24 mouse cellular contexts compared by ENCODE assay signal in genomic region chr7:139692211-139692610, GRCm38 (mm10). TPM values are rescaled to one million over a fixed set of nuclear protein-coding genes. Genes with fewer than 3 reads are reported as not detected.
"Had no signal": no experiment of that assay in that cellular context is flagged by ENCODE, and none has a peak within 500 bp of the region (broad histone marks: within the 10 kb centered on the region; RNA-seq: fewer than 3 reads in every experiment).

No protein-coding gene starts in this region.

- DNase-seq: gastrocnemius, postnatal 14 days; gastrocnemius, postnatal 36 days; heart, adult 18-20 months; heart, postnatal 10 days; kidney, adult 11 months; kidney, adult 2 months; kidney, adult 9 months; kidney, postnatal 14 days; kidney, postnatal 36 days; left cerebral cortex, postnatal 4 days; liver, embryonic 13.5 days had no signal

- H3K4me1 ChIP-seq: heart, embryonic 12.5 days; hindbrain, embryonic 13.5 days; hindbrain, embryonic 15.5 days; kidney, embryonic 15.5 days; limb, embryonic 13.5 days; limb, embryonic 15.5 days; liver, embryonic 13.5 days; liver, embryonic 15.5 days had no signal

- H3K4me2 ChIP-seq: heart, embryonic 12.5 days; hindbrain, embryonic 13.5 days; hindbrain, embryonic 15.5 days; kidney, embryonic 15.5 days; limb, embryonic 13.5 days; limb, embryonic 15.5 days; liver, embryonic 13.5 days; liver, embryonic 15.5 days had no signal

- H3K27me3 ChIP-seq: hindbrain, embryonic 15.5 days; kidney, embryonic 15.5 days; limb, embryonic 13.5 days; limb, embryonic 15.5 days; liver, embryonic 13.5 days; liver, embryonic 15.5 days had no signal

- H3K4me3 ChIP-seq: heart, embryonic 12.5 days; hindbrain, embryonic 13.5 days; hindbrain, embryonic 15.5 days; kidney, embryonic 15.5 days; limb, embryonic 13.5 days; limb, embryonic 15.5 days; liver, embryonic 13.5 days; liver, embryonic 15.5 days had no signal

- H3K9ac ChIP-seq: heart, embryonic 12.5 days; hindbrain, embryonic 13.5 days; hindbrain, embryonic 15.5 days; kidney, embryonic 15.5 days; limb, embryonic 13.5 days; limb, embryonic 15.5 days; liver, embryonic 13.5 days; liver, embryonic 15.5 days had no signal

- H3K9me3 ChIP-seq: hindbrain, embryonic 13.5 days; hindbrain, embryonic 15.5 days; kidney, embryonic 15.5 days; limb, embryonic 13.5 days; limb, embryonic 15.5 days; liver, embryonic 13.5 days; liver, embryonic 15.5 days had no signal

- H3K27ac ChIP-seq: hindbrain, embryonic 13.5 days; hindbrain, embryonic 15.5 days; hindbrain, postnatal 0 days; kidney, embryonic 15.5 days; kidney, postnatal 0 days; limb, embryonic 13.5 days; limb, embryonic 15.5 days; liver, embryonic 13.5 days; liver, embryonic 15.5 days had no signal

- H3K36me3 ChIP-seq: heart, embryonic 12.5 days; hindbrain, embryonic 13.5 days; hindbrain, embryonic 15.5 days; kidney, embryonic 15.5 days; limb, embryonic 13.5 days; limb, embryonic 15.5 days; liver, embryonic 13.5 days; liver, embryonic 15.5 days had no signal

RNA-seq across cellular contexts. Expression of gene Cfap46, which starts 8.6 kb away (rescaled TPM):
- total RNA-seq: gastrocnemius, adult 18-20 months; hematopoietic stem cell, adult 5-6 weeks had no signal
- polyA plus RNA-seq: heart, embryonic 14.5 days; kidney, postnatal 0 days; large intestine, adult 2 months; liver, embryonic 13.5 days; liver, embryonic 15.5 days had no signal
